ENCODE assay signal across 8 mouse cellular contexts in the genomic region with DNA sequence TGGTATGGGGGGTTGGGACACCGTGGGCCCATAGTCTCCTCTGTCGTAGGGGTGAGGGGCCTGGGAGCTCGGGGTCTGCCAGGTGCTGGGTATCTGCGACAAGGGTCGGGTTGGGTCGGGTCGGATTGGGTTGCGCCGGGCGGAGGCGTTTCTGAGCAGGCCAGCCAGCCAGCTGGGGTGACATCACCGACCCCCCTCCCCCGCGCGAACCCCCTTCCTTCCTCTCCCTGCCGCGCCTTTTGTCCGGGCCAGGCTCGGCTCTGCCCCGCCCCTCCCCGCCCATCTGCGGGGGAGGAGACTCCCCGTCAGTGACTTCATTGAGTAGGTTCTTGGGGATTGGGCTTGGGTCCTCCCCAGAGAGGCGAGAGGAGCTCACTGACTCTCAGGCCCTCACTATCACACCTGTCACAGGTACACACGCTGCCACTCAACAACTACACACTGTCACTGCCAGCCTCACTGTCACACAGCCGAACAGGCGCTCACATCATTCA. TPM values are rescaled to one million over a fixed set of nuclear protein-coding genes. Genes with fewer than 3 reads are reported as not detected.
A peak's percentile ranks its signal among the peaks of the same experiment; 100 is the strongest.
DNase-seq lines count a peak whose midpoint lies in the region; ATAC-seq lines count a peak whose summit lies in the region.

No protein-coding gene starts in this region.

- H3K9ac ChIP-seq in embryonic facial prominence, embryonic 12.5 days, result peak overlapping the region; percentile 81
- H3K9ac ChIP-seq in heart, embryonic 11.5 days (ENCODE audit: low read depth, low read length), result peak overlapping the region; percentile 85
- H3K9ac ChIP-seq in kidney, embryonic 16.5 days (replicated peaks; ENCODE audit: low read length), result peak overlapping the region; percentile 87
- peak overlapping the region; percentile 70 for H3K9ac ChIP-seq in liver, embryonic 13.5 days
- peak overlapping the region; percentile 86 for H3K9ac ChIP-seq in stomach, embryonic 16.5 days (ENCODE audit: low read length)

- H3K27ac ChIP-seq in embryonic facial prominence, embryonic 12.5 days, result peak overlapping the region; percentile 86
- H3K27ac ChIP-seq in heart, embryonic 11.5 days (ENCODE audit: low read depth, low read length), result peak overlapping the region; percentile 92
- peak overlapping the region; percentile 86 for H3K27ac ChIP-seq in kidney, embryonic 16.5 days (ENCODE audit: low read length)
- H3K27ac ChIP-seq in liver, embryonic 13.5 days, result no peak overlapping the region
- H3K27ac ChIP-seq in stomach, embryonic 16.5 days (ENCODE audit: low read length), result peak overlapping the region; percentile 89

- peak; percentile 91 for DNase-seq in A20 (ENCODE audit: low read depth, low spot score)
- peak; percentile 94 for DNase-seq in adrenal gland, postnatal 14 days
- peak; percentile 54 for DNase-seq in liver, embryonic 13.5 days
- DNase-seq in neural tube, embryonic 10.5 days (ENCODE audit: extremely low spot score, low spot score), result peak; percentile 84

- ATAC-seq in embryonic facial prominence, embryonic 12.5 days (ENCODE audit: insufficient number of reproducible peaks, insufficient read depth, low FRiP score, low TSS enrichment), result peak; percentile 65
- peak; percentile 66 for ATAC-seq in heart, embryonic 11.5 days (replicated peaks; ENCODE audit: insufficient number of reproducible peaks, low FRiP score, low TSS enrichment)
- peak; percentile 76 for ATAC-seq in kidney, embryonic 16.5 days (ENCODE audit: low FRiP score, low TSS enrichment)
- ATAC-seq in liver, embryonic 13.5 days (ENCODE audit: low read depth), result peak; percentile 37
- ATAC-seq in stomach, embryonic 16.5 days (ENCODE audit: insufficient read depth, low FRiP score), result peak; percentile 80

- 0% methylated on average over 17 of the region's 27 CpGs for WGBS in embryonic facial prominence, embryonic 12.5 days
- WGBS in heart, embryonic 11.5 days (ENCODE audit: insufficient replicate concordance), result 4% methylated on average over 9 of the region's 27 CpGs
- 3% methylated on average over 16 of the region's 27 CpGs for WGBS in kidney, embryonic 16.5 days
- WGBS in liver, embryonic 13.5 days (ENCODE audit: insufficient replicate concordance), result 1% methylated on average over 24 of the region's 27 CpGs
- under 1% methylated on average over 24 of the region's 27 CpGs for WGBS in stomach, embryonic 16.5 days

- H3K4me2 ChIP-seq in embryonic facial prominence, embryonic 12.5 days (replicated peaks), result peak overlapping the region; percentile 86
- H3K4me2 ChIP-seq in heart, embryonic 11.5 days, result peak overlapping the region; percentile 85
- peak overlapping the region; percentile 84 for H3K4me2 ChIP-seq in kidney, embryonic 16.5 days (replicated peaks; ENCODE audit: low read depth, low read length)
- H3K4me2 ChIP-seq in liver, embryonic 13.5 days, result peak overlapping the region; percentile 83
- H3K4me2 ChIP-seq in stomach, embryonic 16.5 days (ENCODE audit: low read depth, low read length), result peak overlapping the region; percentile 73

- no peaks in the 10 kb centered on the region for H3K9me3 ChIP-seq in embryonic facial prominence, embryonic 12.5 days
- no peaks in the 10 kb centered on the region for H3K9me3 ChIP-seq in heart, embryonic 11.5 days (replicated peaks; ENCODE audit: control insufficient read depth, low read length)
- no peaks in the 10 kb centered on the region for H3K9me3 ChIP-seq in kidney, embryonic 16.5 days (ENCODE audit: low read length)
- H3K9me3 ChIP-seq in liver, embryonic 13.5 days (replicated peaks), result no peaks in the 10 kb centered on the region
- H3K9me3 ChIP-seq in stomach, embryonic 16.5 days (replicated peaks; ENCODE audit: control insufficient read depth, low read length), result no peaks in the 10 kb centered on the region

- peaks cover 39% of the 10 kb centered on the region for H3K4me1 ChIP-seq in embryonic facial prominence, embryonic 12.5 days
- H3K4me1 ChIP-seq in heart, embryonic 11.5 days (ENCODE audit: control insufficient read depth, insufficient read depth, low read length), result peaks cover 48% of the 10 kb centered on the region
- peaks cover 29% of the 10 kb centered on the region for H3K4me1 ChIP-seq in kidney, embryonic 16.5 days (ENCODE audit: insufficient read depth, low read length)
- H3K4me1 ChIP-seq in liver, embryonic 13.5 days (replicated peaks), result peaks cover 18% of the 10 kb centered on the region
- H3K4me1 ChIP-seq in stomach, embryonic 16.5 days (ENCODE audit: control insufficient read depth, insufficient read depth, low read length), result peaks cover 19% of the 10 kb centered on the region

- peak overlapping the region; percentile 69 for H3K4me3 ChIP-seq in embryonic facial prominence, embryonic 12.5 days
- peak overlapping the region; percentile 75 for H3K4me3 ChIP-seq in heart, embryonic 11.5 days (ENCODE audit: low read depth, low read length)
- peak overlapping the region; percentile 71 for H3K4me3 ChIP-seq in kidney, embryonic 16.5 days (ENCODE audit: low read length)
- peak overlapping the region; percentile 64 for H3K4me3 ChIP-seq in liver, embryonic 13.5 days (replicated peaks)
- H3K4me3 ChIP-seq in stomach, embryonic 16.5 days (replicated peaks; ENCODE audit: low read length), result peak overlapping the region; percentile 84

- H3K27me3 ChIP-seq in embryonic facial prominence, embryonic 12.5 days, result peaks cover 15% of the 10 kb centered on the region
- H3K27me3 ChIP-seq in heart, embryonic 11.5 days (ENCODE audit: control insufficient read depth, insufficient read depth, low read length), result peaks cover 20% of the 10 kb centered on the region
- no peaks in the 10 kb centered on the region for H3K27me3 ChIP-seq in kidney, embryonic 16.5 days (ENCODE audit: insufficient read depth, low read length)
- H3K27me3 ChIP-seq in liver, embryonic 13.5 days, result peaks cover 74% of the 10 kb centered on the region
- H3K27me3 ChIP-seq in stomach, embryonic 16.5 days (ENCODE audit: control insufficient read depth, insufficient read depth, low read length), result peaks cover 7% of the 10 kb centered on the region; the same call in 1 of the 2 replicates

- 0 out of 2 replicates have a peak, but pooled peaks cover 4% of the 10 kb centered on the region for H3K36me3 ChIP-seq in embryonic facial prominence, embryonic 12.5 days
- no peaks in the 10 kb centered on the region for H3K36me3 ChIP-seq in heart, embryonic 11.5 days (ENCODE audit: control insufficient read depth, insufficient read depth, low read length)
- H3K36me3 ChIP-seq in kidney, embryonic 16.5 days (ENCODE audit: insufficient read depth, low read length), result no peaks in the 10 kb centered on the region
- no peaks in the 10 kb centered on the region for H3K36me3 ChIP-seq in liver, embryonic 13.5 days
- no peaks in the 10 kb centered on the region for H3K36me3 ChIP-seq in stomach, embryonic 16.5 days (ENCODE audit: control insufficient read depth, insufficient read depth, low read length)

RNA-seq across cellular contexts. Expression of a gene that starts 0.5 kb away (rescaled TPM):
- 17.6 and 18.4 TPM in 2 replicates for total RNA-seq in adrenal gland, postnatal 14 days (2021)
- 8.0 and 10.4 TPM in 2 replicates for polyA plus RNA-seq in embryonic facial prominence, embryonic 12.5 days (2016; fragmentation: Nextera tagmentation; extraction: Ambion mirVana)
- polyA plus RNA-seq in heart, embryonic 11.5 days (2014; fragmentation: Nextera tagmentation; extraction: Ambion mirVana), result 11.8 and 12.9 TPM in 2 replicates
- polyA plus RNA-seq in kidney, embryonic 16.5 days (2015; fragmentation: Nextera tagmentation; extraction: Ambion mirVana), result 7.3 and 7.5 TPM in 2 replicates
- polyA plus RNA-seq in liver, embryonic 13.5 days (2015; fragmentation: Nextera tagmentation; extraction: Ambion mirVana), result 0.75 and 0.76 TPM in 2 replicates
- polyA plus RNA-seq in stomach, embryonic 16.5 days (2015; fragmentation: Nextera tagmentation; extraction: Ambion mirVana), result 10.2 and 11.3 TPM in 2 replicates

RNA-seq across cellular contexts. Expression of a gene that starts 19.3 kb away (rescaled TPM):
- total RNA-seq in adrenal gland, postnatal 14 days (2021), result not detected in 2 replicates
- 0.56 and 0.70 TPM in 2 replicates for polyA plus RNA-seq in embryonic facial prominence, embryonic 12.5 days (2016; fragmentation: Nextera tagmentation; extraction: Ambion mirVana)
- polyA plus RNA-seq in heart, embryonic 11.5 days (2014; fragmentation: Nextera tagmentation; extraction: Ambion mirVana), result 0.36 and 0.69 TPM in 2 replicates
- polyA plus RNA-seq in kidney, embryonic 16.5 days (2015; fragmentation: Nextera tagmentation; extraction: Ambion mirVana), result 0.39 and 1.7 TPM in 2 replicates
- polyA plus RNA-seq in liver, embryonic 13.5 days (2015; fragmentation: Nextera tagmentation; extraction: Ambion mirVana), result 0.13 and 0.15 TPM in 2 replicates
- 0.39 and 1.8 TPM in 2 replicates for polyA plus RNA-seq in stomach, embryonic 16.5 days (2015; fragmentation: Nextera tagmentation; extraction: Ambion mirVana)

RNA-seq across cellular contexts. Expression of a gene that starts 33.7 kb away (rescaled TPM):
- total RNA-seq in adrenal gland, postnatal 14 days (2021), result 0.56 and 3.8 TPM in 2 replicates
- polyA plus RNA-seq in embryonic facial prominence, embryonic 12.5 days (2016; fragmentation: Nextera tagmentation; extraction: Ambion mirVana), result 2.4 and 2.5 TPM in 2 replicates
- polyA plus RNA-seq in heart, embryonic 11.5 days (2014; fragmentation: Nextera tagmentation; extraction: Ambion mirVana), result 1.9 and 2.4 TPM in 2 replicates
- 0.44 and 0.79 TPM in 2 replicates for polyA plus RNA-seq in kidney, embryonic 16.5 days (2015; fragmentation: Nextera tagmentation; extraction: Ambion mirVana)
- 0.13 and 0.40 TPM in 2 replicates for polyA plus RNA-seq in liver, embryonic 13.5 days (2015; fragmentation: Nextera tagmentation; extraction: Ambion mirVana)
- 2.2 and 2.5 TPM in 2 replicates for polyA plus RNA-seq in stomach, embryonic 16.5 days (2015; fragmentation: Nextera tagmentation; extraction: Ambion mirVana)

RNA-seq across cellular contexts. Expression of a gene that starts 50.2 kb away (rescaled TPM):
- 265 and 269 TPM in 2 replicates for total RNA-seq in adrenal gland, postnatal 14 days (2021)
- polyA plus RNA-seq in embryonic facial prominence, embryonic 12.5 days (2016; fragmentation: Nextera tagmentation; extraction: Ambion mirVana), result 640 and 642 TPM in 2 replicates
- polyA plus RNA-seq in heart, embryonic 11.5 days (2014; fragmentation: Nextera tagmentation; extraction: Ambion mirVana), result 472 and 544 TPM in 2 replicates
- polyA plus RNA-seq in kidney, embryonic 16.5 days (2015; fragmentation: Nextera tagmentation; extraction: Ambion mirVana), result 560 and 578 TPM in 2 replicates
- 273 and 314 TPM in 2 replicates for polyA plus RNA-seq in liver, embryonic 13.5 days (2015; fragmentation: Nextera tagmentation; extraction: Ambion mirVana)
- polyA plus RNA-seq in stomach, embryonic 16.5 days (2015; fragmentation: Nextera tagmentation; extraction: Ambion mirVana), result 480 and 497 TPM in 2 replicates
